Mouse (Mus musculus): ENCODE results near the gene Ormdl3. TPM values are rescaled to one million over a fixed set of nuclear protein-coding genes. Genes with fewer than 3 reads are reported as not detected.

The Ormdl3 gene
- total and polyA plus RNA-seq, 3 experiments, result 52.7 to 93.7 TPM; not detected in 1

DNA sequence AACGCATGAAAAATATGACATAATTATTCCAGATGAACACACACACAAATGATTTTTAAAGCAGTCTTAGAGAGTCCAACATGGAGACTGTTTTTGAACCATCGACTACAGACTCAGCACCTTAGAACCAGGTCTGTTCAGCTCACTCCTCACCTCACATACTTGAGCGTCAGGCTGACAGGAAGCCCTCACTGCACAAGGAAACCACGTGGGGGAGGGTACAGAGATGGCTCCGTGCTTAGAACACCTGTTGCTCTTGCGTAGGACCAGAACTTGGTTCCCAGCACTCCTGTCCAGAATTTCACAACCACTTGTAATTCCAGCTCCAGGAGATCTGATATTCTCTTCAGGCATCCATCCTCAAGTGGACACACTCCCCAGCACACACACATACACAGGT is 7.9 kb upstream of the Ormdl3 start:
- H3K27me3 ChIP-seq (ENCODE audit: control insufficient read depth in 1 of 2, insufficient read depth in 2 of 2, low read length in 2 of 2), result peaks cover 12 to 14% of the 10 kb centered on the region in 2 experiments
- H3K27ac ChIP-seq (ENCODE audit: control insufficient read depth, low read depth, low read length), result no peak overlapping the region
- no peaks in the 10 kb centered on the region for H3K9me3 ChIP-seq (replicated peaks; ENCODE audit: insufficient read depth, low read length)
- TF ChIP-seq NRF1 (IDR thresholded peaks at IDR 0.05; ENCODE audit: insufficient read depth, low read depth, low read length, poor library complexity, severe bottlenecking), result no peak
- peaks cover 0 to 4% of the 10 kb centered on the region in 2 experiments; a peak in 2 of 4 replicates for H3K4me1 ChIP-seq (ENCODE audit: control insufficient read depth in 1 of 2, insufficient read depth in 2 of 2, low read length in 2 of 2)
- H3K36me3 ChIP-seq (ENCODE audit: control insufficient read depth in 1 of 2, insufficient read depth in 2 of 2, low read length in 2 of 2), result no peaks in the 10 kb centered on the region
- H3K4me3 ChIP-seq (ENCODE audit: control insufficient read depth in 1 of 2, insufficient read depth in 1 of 2, low read depth in 2 of 2, low read length in 2 of 2), result no peak overlapping the region
- no peaks in the 10 kb centered on the region for H3K79me2 ChIP-seq (ENCODE audit: control insufficient read depth, insufficient read depth, low read length, poor library complexity)
- DNase-seq (ENCODE audit: low read depth, low spot score), result no peak
- H3K9ac ChIP-seq (ENCODE audit: control insufficient read depth, low read depth, low read length, poor library complexity, severe bottlenecking), result no peak overlapping the region

DNA sequence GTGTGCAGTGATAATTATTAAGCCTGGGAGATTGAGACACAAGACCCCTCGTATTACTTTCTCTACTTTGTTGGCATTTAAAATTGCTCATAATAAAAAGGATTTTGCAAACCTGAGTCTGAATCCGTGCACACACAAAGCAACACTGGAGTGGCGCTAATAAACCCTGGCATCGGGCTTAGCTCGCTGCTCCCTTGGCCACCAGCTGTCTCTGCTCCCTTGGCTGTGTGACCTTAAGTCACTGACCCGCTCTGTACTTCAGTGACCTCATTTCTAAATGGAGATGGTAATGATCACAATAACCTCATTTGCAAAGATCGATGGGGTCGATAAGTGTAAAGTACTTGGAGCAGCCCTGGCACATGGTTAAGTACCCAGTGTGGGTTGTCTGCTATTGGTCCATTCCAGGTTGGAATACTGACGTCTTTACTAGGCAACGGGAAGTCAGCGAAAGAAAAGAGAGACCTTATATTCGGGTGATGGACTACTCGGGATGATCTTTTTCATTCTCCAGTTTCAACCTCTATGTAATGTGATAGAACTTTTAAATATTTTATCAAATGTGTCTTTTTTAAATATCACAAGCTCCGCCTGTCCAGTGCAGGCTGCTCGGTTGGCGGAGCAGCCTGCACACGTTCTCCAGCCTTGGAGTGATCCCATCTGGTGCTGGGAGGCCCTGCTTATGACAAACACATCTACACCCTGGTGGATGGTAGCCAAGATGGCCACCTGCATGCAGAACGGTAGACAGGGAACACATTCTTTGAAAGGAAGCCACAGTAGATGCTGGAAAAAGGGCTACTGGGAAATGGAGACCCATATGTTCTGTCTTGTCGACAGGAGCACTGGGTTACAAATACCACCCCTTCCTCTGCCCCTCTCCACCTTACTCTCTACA is 3.6 kb upstream of the Ormdl3 start:
- TF ChIP-seq MAFK (IDR thresholded peaks at IDR 0.05; ENCODE audit: borderline replicate concordance, low read depth, low read length) (no peak), MEF2A (IDR thresholded peaks at IDR 0.05; ENCODE audit: extremely low read depth, insufficient replicate concordance, low read depth, low read length, poor library complexity, severe bottlenecking) (no peak), GABPA (IDR thresholded peaks at IDR 0.05; ENCODE audit: low read depth, low read length) (no peak), TAL1 (IDR thresholded peaks at IDR 0.05; ENCODE audit: low read length) (no peak), MAZ (IDR thresholded peaks at IDR 0.05; ENCODE audit: low read depth, low read length) (no peak), ZC3H11A (IDR thresholded peaks at IDR 0.05; ENCODE audit: low read depth, low read length) (no peak), E2F4 (IDR thresholded peaks at IDR 0.05; ENCODE audit: borderline replicate concordance, low read depth, low read length) (no peak), BHLHE40 (IDR thresholded peaks at IDR 0.05; ENCODE audit: borderline replicate concordance, low read depth, low read length) (no peak), GATA1 (IDR thresholded peaks at IDR 0.05; ENCODE audit: low read depth, low read length) (no peak), ZKSCAN1 (IDR thresholded peaks at IDR 0.05; ENCODE audit: low read depth, low read length) (no peak), MAX (IDR thresholded peaks at IDR 0.05; ENCODE audit: low read length) (no peak), ELF1 (IDR thresholded peaks at IDR 0.05; ENCODE audit: low read depth, low read length) (no peak), POLR2A (IDR thresholded peaks at IDR 0.05; ENCODE audit: control insufficient read depth in 1 of 2, insufficient read depth in 1 of 2, low read depth in 1 of 2, low read length in 2 of 2, poor library complexity in 1 of 2) (no peak), ZNF384 (IDR thresholded peaks at IDR 0.05; ENCODE audit: low read depth, low read length) (no peak), KAT2A (conservative IDR thresholded peaks at IDR 0.05; ENCODE audit: low read depth, low read length) (no peak), TCF12 (IDR thresholded peaks at IDR 0.05; ENCODE audit: low read depth, low read length) (no peak), POLR2AphosphoS2 (IDR thresholded peaks at IDR 0.05; ENCODE audit: low read length) (no peak), USF1 (IDR thresholded peaks at IDR 0.05; ENCODE audit: low read depth, low read length) (no peak), EP300 (IDR thresholded peaks at IDR 0.05; ENCODE audit: low read depth in 1 of 2, low read length in 2 of 2) (no peak)
- no peak overlapping the region for H3K4me3 ChIP-seq (ENCODE audit: control insufficient read depth in 1 of 2, insufficient read depth in 1 of 2, low read depth in 2 of 2, low read length in 2 of 2)
- no peak overlapping the region for H3K9ac ChIP-seq (ENCODE audit: control insufficient read depth, low read depth, low read length, poor library complexity, severe bottlenecking)
- DNase-seq (ENCODE audit: low read depth, low spot score), result no peak
- H3K27me3 ChIP-seq (ENCODE audit: control insufficient read depth in 1 of 2, insufficient read depth in 2 of 2, low read length in 2 of 2), result peaks cover 8 to 9% of the 10 kb centered on the region in 2 experiments
- H3K4me1 ChIP-seq (ENCODE audit: control insufficient read depth in 1 of 2, insufficient read depth in 2 of 2, low read length in 2 of 2), result peaks cover 19 to 22% of the 10 kb centered on the region in 2 experiments; a peak in 3 of 4 replicates
- no peaks in the 10 kb centered on the region for H3K9me3 ChIP-seq (replicated peaks; ENCODE audit: insufficient read depth, low read length)
- peaks cover 0 to 19% of the 10 kb centered on the region in 2 experiments; a peak in 2 of 4 replicates for H3K36me3 ChIP-seq (ENCODE audit: control insufficient read depth in 1 of 2, insufficient read depth in 2 of 2, low read length in 2 of 2)
- H3K79me2 ChIP-seq (ENCODE audit: control insufficient read depth, insufficient read depth, low read length, poor library complexity), result peaks cover 12% of the 10 kb centered on the region
- H3K27ac ChIP-seq (ENCODE audit: control insufficient read depth, low read depth, low read length), result no peak overlapping the region

All from MEL (cell line).